Mouse (Mus musculus) heart, postnatal 14 days (tissue): ENCODE results near the gene 9930111J21Rik2. TPM values are rescaled to one million over a fixed set of nuclear protein-coding genes. Genes with fewer than 3 reads are reported as not detected.
"Not testable (repeated sequence)": the region's sequence is repeated elsewhere in the genome, so short reads cannot be mapped to it uniquely, and the experiment has no call there.

ENCODE experiments used
- DNase-seq, 2 experiments: peaks; one replicate each; pipeline ENCODE4 v3.0.0; 2021 to 2022
- intact Hi-C: fragments of 180-260 bp; cut with DNase I; formaldehyde crosslinking; loops from one replicate; pipeline ENCODE4 v1.15.1; 2025
- total RNA-seq, 2 experiments: library from RNA; stranded (reverse); gene quantifications; 2 replicates each; pipeline ENCODE4 v1.2.3; 2021

The 9930111J21Rik2 gene
- total RNA-seq, 2 experiments from 2014 or later, result 5.2 to 6.6 TPM

- intact Hi-C loops, DNase-seq: not testable (repeated sequence)
Observed at GRCm38 (mm10) chr11:48980052-48980451, 71.0 kb downstream of the 9930111J21Rik2 start.

- DNase-seq, intact Hi-C loops: not testable (repeated sequence)
Observed at GRCm38 (mm10) chr11:48979251-48979650, 71.8 kb downstream of the 9930111J21Rik2 start, which contains the start of gene 9930111J21Rik1. Gene 9930111J21Rik1, minus strand, starts transcription at chr11:48979398.

- intact Hi-C loops, DNase-seq: not testable (repeated sequence)
Observed at GRCm38 (mm10) chr11:48978240-48978939, 72.7 kb downstream of the 9930111J21Rik2 start, which contains the start of gene Olfr56. Gene Olfr56, plus strand, starts transcription at chr11:48978889.

- DNase-seq, intact Hi-C loops: not testable (repeated sequence)
Observed at GRCm38 (mm10) chr11:48974686-48975085, 76.4 kb downstream of the 9930111J21Rik2 start.

Other genes with a start within 250 kb of the 9930111J21Rik2 start
- 10 to 100 TPM; 26.4 to 27.0 TPM for gene Trim41, start 233.9 kb downstream of the 9930111J21Rik2 start, total RNA-seq
- gene Trim7, start 225.1 kb downstream of the 9930111J21Rik2 start, total RNA-seq, result 10 to 100 TPM; 23.4 to 23.9 TPM
- gene Gm12184, start 224.6 kb downstream of the 9930111J21Rik2 start, total RNA-seq, result 1 to 10 TPM; 2.6 to 3.0 TPM
- gene Irgm1, start 179.6 kb downstream of the 9930111J21Rik2 start, total RNA-seq, result 1 to 10 TPM; 7.1 to 7.2 TPM
- 1 to 10 TPM in 1 of 2 experiments, under 1 TPM in 1; 0.85 to 1.3 TPM for gene Gm5431, start 149.0 kb downstream of the 9930111J21Rik2 start, total RNA-seq
- 1 to 10 TPM; 2.0 to 2.8 TPM for gene Psme2b, start 105.1 kb downstream of the 9930111J21Rik2 start, total RNA-seq
- under 1 TPM in 1 of 2 experiments, not detected in 1; 0.17 TPM for gene Olfr56, start 72.4 kb downstream of the 9930111J21Rik2 start, total RNA-seq
- 1 to 10 TPM; 4.0 to 4.4 TPM for gene 9930111J21Rik1, start 71.8 kb downstream of the 9930111J21Rik2 start, total RNA-seq
- under 1 TPM; 0.45 to 0.61 TPM for gene Gm12185, start 59.0 kb downstream of the 9930111J21Rik2 start, total RNA-seq
- under 1 TPM; 0.91 to 1.00 TPM for gene Tgtp1, start 57.1 kb downstream of the 9930111J21Rik2 start, total RNA-seq
- under 1 TPM; 0.14 to 0.46 TPM for gene Tgtp2, start 13.0 kb upstream of the 9930111J21Rik2 start, total RNA-seq
- 1 to 10 TPM; 2.4 to 3.4 TPM for gene Ifi47, start 25.3 kb upstream of the 9930111J21Rik2 start, total RNA-seq
- 1 to 10 TPM; 1.2 to 1.4 TPM for gene Olfr1396, start 63.6 kb upstream of the 9930111J21Rik2 start, total RNA-seq
- not detected for gene Olfr1395, start 91.0 kb upstream of the 9930111J21Rik2 start, total RNA-seq
- not detected for gene Olfr1394, start 103.1 kb upstream of the 9930111J21Rik2 start, total RNA-seq
- gene Btnl9, start 135.9 kb upstream of the 9930111J21Rik2 start, total RNA-seq, result 10 to 100 TPM; 48.3 to 52.4 TPM
- gene Zfp62, start 152.1 kb upstream of the 9930111J21Rik2 start, total RNA-seq, result 10 to 100 TPM; 26.3 to 27.0 TPM
- gene Mgat1, start 192.9 kb upstream of the 9930111J21Rik2 start, total RNA-seq, result 10 to 100 TPM; 59.3 to 68.4 TPM
- under 1 TPM; 0.32 to 0.48 TPM for gene Olfr1393, start 227.1 kb upstream of the 9930111J21Rik2 start, total RNA-seq
- not detected for gene Olfr1392, start 234.0 kb upstream of the 9930111J21Rik2 start, total RNA-seq